Mouse (Mus musculus) bone marrow, adult 2 months (tissue): ENCODE data around the gene Cmtr2. TPM values are rescaled to one million over a fixed set of nuclear protein-coding genes. Genes with fewer than 3 reads are reported as not detected.

Source experiments
- H3K27ac ChIP-seq: fragments of 200-500 bp; 2 replicates; pipeline ENCODE4 v1.5.1; 2012; ENCODE audit warnings: low read depth, mild to moderate bottlenecking, control low read depth, inconsistent platforms, low read length; ENCODE audit not compliant: control insufficient read depth, poor library complexity, insufficient read depth
- H3K4me1 ChIP-seq: fragments of 200-500 bp; 2 replicates; pipeline ENCODE4 v1.6.1; 2011; ENCODE audit warnings: low read length; ENCODE audit not compliant: control insufficient read depth, insufficient read depth
- H3K4me3 ChIP-seq: fragments of 200-500 bp; replicated peaks from 2 replicates; pipeline ENCODE3; 2011; ENCODE audit warnings: mild to moderate bottlenecking, low read depth, low read length, control low read depth; ENCODE audit not compliant: control insufficient read depth
- CTCF ChIP-seq: fragments of 200-500 bp; IDR thresholded peaks from 2 replicates; pipeline ENCODE4 v1.5.1; 2011; ENCODE audit warnings: low read length, control low read depth; ENCODE audit not compliant: control insufficient read depth, insufficient read depth
- POLR2A ChIP-seq: fragments of 200-500 bp; IDR thresholded peaks from 2 replicates; pipeline ENCODE4 v1.6.1; 2011; ENCODE audit warnings: low read depth, mild to moderate bottlenecking, control low read depth, low read length, borderline replicate concordance; ENCODE audit not compliant: control insufficient read depth
- WGBS: fragments of 180-500 bp; shearing (Covaris S2); methylation state at CpG from one replicate; pipeline ENCODE4 v1.1.7; 2018; 5-methylcytosine and 5-hydroxymethylcytosine counted together
- polyA plus RNA-seq: library from polyadenylated mRNA; stranded (reverse); fragments of >200 nt; gene quantifications from 2 replicates; pipeline ENCODE4 v1.2.4, GENCODE M21; 2011; ENCODE audit warnings: low replicate concordance; ENCODE audit not compliant: missing spikeins, insufficient read depth, insufficient read length

The Cmtr2 gene
- polyA plus RNA-seq, 1 experiment: 2.2 TPM

DNA sequence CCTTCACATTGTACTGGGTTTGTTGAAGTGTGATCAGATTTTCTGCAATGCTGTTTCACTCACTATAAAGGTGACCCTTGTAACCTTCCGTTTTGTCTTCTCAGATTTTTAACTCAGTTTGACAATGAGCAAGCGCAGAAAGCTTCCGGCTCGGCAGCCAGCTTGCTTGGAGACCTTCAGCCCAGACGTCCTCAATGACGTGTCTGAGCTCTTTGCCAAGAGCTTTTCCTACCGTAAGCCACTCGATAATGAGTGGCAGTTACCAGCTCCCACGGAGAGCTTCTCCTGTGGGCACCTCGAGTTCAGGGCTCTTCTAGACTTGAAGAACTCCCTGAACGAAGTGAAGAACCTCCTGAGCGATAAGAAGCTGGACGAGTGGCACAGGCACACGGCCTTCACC lies 5.5 kb downstream of the Cmtr2 start:
- WGBS: 94% methylated on average over 14 of the region's 14 CpGs
- no peak overlapping the region for H3K4me3 ChIP-seq
- no peak overlapping the region for H3K27ac ChIP-seq
- H3K4me1 ChIP-seq: no peaks in the 10 kb centered on the region
- TF ChIP-seq POLR2A: no peak
- TF ChIP-seq CTCF: no peak

- TF ChIP-seq CTCF: no peak
- no peak for TF ChIP-seq POLR2A
- 74% methylated on average over 6 of the region's 6 CpGs for WGBS
- Histone ChIP-seq H3K27ac (no peak overlapping the region), H3K4me1 (no peaks in the 10 kb centered on the region), H3K4me3 (no peak overlapping the region)
Observed at GRCm38 (mm10) chr8:110230803-110231202, 15.3 kb downstream of the Cmtr2 start.

GRCm38 (mm10) chr8:110242278-110243177 lies 27.1 kb downstream of the Cmtr2 start:
- 60% methylated on average over 7 of the region's 7 CpGs for WGBS
- Histone ChIP-seq H3K27ac (no peak overlapping the region), H3K4me3 (no peak overlapping the region), H3K4me1 (no peaks in the 10 kb centered on the region)
- TF ChIP-seq CTCF (no peak), POLR2A (no peak)

- H3K4me1 ChIP-seq: no peaks in the 10 kb centered on the region
- WGBS: 53% methylated on average over 2 of the region's 2 CpGs
- no peak overlapping the region for H3K4me3 ChIP-seq
- TF ChIP-seq POLR2A (no peak), CTCF (no peak)
- H3K27ac ChIP-seq: no peak overlapping the region
Observed at GRCm38 (mm10) chr8:110244566-110244965, 29.1 kb downstream of the Cmtr2 start.

GRCm38 (mm10) chr8:110247238-110247637 lies 31.8 kb downstream of the Cmtr2 start:
- no peak for TF ChIP-seq POLR2A
- WGBS: 67% methylated on average over 6 of the region's 6 CpGs

GRCm38 (mm10) chr8:110253986-110254385 lies 38.5 kb downstream of the Cmtr2 start:
- TF ChIP-seq CTCF: no peak
- TF ChIP-seq POLR2A: no peak
- Histone ChIP-seq H3K4me1 (no peaks in the 10 kb centered on the region), H3K27ac (no peak overlapping the region), H3K4me3 (no peak overlapping the region)
- WGBS: 51% methylated on average over 4 of the region's 4 CpGs

More at GRCm38 (mm10) chr8:110247238-110247637, 31.8 kb downstream of the Cmtr2 start:
- H3K27ac ChIP-seq: no peak overlapping the region
- H3K4me3 ChIP-seq: no peak overlapping the region
- H3K4me1 ChIP-seq: no peaks in the 10 kb centered on the region

GRCm38 (mm10) chr8:110265796-110266305 lies 50.4 kb downstream of the Cmtr2 start:
- no peak for TF ChIP-seq CTCF
- TF ChIP-seq POLR2A: no peak
- H3K4me1 ChIP-seq: no peaks in the 10 kb centered on the region
- H3K4me3 ChIP-seq: no peak overlapping the region
- no peak overlapping the region for H3K27ac ChIP-seq
- WGBS: 64% methylated on average over 11 of the region's 11 CpGs

- 3% methylated on average over 15 of the region's 15 CpGs for WGBS
- TF ChIP-seq POLR2A (no peak), CTCF (no peak)
Observed at GRCm38 (mm10) chr8:110266741-110267140, 51.3 kb downstream of the Cmtr2 start, which contains the start of gene Hydin. Gene Hydin, plus strand, starts transcription at chr8:110266977.

More at GRCm38 (mm10) chr8:110266741-110267140, 51.3 kb downstream of the Cmtr2 start, which contains the start of gene Hydin:
- Histone ChIP-seq H3K27ac (no peak within 1 kb of the TSS), H3K4me1 (no peaks in the 10 kb centered on the region), H3K4me3 (no peak within 1 kb of the TSS)
